Mouse (Mus musculus): ENCODE measurements around the gene Kif26a.

Gene Kif26a

DNA sequence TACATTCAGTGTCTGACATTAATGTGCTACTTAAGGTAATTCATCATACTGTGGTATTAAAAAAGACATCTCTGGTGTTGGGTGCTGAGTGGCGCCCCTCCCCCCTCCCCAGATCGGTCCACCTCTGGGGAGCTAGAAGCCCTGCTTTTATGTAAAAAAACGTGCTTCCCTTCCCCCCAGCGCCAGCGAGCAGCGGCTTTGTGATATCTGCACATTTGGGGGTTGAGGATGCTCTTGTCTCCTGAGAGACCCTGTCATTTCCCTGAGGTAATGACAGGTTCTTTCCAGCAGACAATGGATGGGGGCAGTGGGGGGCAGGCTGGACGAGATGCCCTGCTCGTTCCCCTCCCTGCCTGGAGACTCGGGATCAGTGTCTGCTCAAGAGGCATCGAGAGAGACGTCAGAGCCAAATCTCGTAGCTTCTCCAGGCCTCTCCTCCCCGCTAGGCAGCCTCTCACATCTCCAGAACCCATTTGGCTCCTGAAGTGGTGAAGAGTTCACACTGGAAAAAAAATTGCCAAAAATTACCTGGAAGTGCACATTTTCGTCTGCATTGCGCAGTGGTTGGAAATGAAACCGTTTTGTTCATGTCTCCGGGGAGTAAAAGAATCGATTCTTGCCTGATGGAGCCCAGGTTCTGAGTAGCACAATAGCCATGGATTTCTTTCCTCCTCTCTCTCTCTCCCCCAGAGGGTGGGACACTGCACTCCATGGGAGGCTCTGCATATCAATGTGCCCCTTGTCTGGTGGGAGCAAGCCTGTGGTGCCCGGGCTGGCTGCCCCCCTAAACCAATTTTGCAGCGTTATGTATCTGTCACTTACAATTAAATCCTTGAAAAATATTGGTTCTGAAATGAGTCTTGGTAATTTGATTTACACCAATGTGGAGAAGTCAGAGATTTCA, 24.9 kb downstream of the Kif26a start:
- no peak for DNase-seq

GRCm38 (mm10) chr12:112171657-112172056, 25.6 kb downstream of the Kif26a start:
- DNase-seq = no peak

GRCm38 (mm10) chr12:112172214-112172613, 26.2 kb downstream of the Kif26a start:
- DNase-seq = no peak

DNA sequence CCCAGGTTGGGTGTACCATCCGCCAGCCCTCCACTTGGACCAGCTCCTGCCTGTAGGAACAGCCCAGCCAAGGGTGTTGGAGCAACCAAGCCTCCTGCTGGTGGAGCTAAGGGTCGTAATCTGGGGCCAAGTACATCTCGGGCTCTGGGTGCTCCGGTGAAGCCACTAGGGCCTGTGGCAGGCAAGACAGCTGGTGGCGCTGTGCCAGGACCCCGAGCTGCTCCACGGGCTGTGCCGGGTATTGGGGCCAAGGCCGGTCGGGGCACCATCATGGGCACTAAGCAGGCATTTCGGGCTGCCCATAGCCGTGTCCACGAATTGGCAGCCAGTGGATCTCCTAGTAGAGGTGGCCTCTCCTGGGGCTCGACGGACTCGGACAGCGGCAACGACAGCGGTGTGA, 31.7 kb downstream of the Kif26a start:
- no peak for DNase-seq

- no peak for DNase-seq
Observed at GRCm38 (mm10) chr12:112179687-112180086, 33.7 kb downstream of the Kif26a start.

DNA sequence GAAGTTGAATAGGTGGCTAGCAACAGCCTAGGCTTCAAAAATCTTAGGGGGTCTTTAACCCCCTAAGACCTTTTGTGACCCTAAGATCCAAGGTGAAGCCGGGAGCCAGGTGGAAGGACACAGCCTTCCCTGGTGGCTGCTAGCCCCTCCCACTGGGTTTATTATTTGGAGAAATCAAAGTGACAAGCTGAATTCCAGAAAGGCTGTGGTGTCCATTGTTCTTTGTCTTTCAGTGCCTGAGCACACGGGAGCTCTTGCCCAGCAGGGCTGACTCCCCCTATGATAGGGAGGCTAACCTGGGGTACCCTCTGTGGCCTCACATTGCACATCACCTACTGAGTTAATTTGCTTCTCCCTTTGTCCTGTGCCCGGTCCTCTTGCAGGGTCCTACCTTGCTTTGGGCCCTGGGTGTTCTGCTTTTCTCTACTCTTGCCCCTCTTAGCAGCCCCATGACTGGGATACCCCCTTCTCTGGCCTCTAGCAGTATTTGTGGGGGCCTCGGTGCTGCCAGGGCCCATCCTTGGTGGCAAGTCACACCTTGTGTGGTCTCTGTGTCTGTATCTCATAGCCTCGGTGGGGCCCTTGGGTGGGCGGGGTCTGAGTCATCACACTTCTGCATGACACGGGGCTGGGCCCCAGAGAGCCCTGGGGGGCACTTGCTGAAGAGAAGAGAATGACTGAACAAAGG, 36.1 kb downstream of the Kif26a start:
- DNase-seq = no peak

DNA sequence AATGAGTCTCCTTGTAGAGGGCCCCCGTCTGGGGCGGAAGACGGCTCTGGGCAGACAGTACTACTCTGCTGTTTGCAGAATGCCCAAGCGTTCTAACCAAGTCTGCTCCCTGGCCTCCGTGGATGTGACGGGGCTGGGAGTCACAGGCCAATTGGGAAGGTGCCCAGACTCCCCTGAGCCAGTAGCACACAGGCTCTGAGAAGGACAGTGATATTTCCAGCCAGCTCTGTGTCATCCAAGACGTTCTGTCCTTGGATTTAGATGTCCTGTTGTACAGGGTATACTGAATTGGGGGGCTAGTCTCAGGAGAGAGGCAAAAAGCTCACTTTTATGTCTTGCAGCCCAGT, 36.6 kb downstream of the Kif26a start:
- DNase-seq = no peak

DNA sequence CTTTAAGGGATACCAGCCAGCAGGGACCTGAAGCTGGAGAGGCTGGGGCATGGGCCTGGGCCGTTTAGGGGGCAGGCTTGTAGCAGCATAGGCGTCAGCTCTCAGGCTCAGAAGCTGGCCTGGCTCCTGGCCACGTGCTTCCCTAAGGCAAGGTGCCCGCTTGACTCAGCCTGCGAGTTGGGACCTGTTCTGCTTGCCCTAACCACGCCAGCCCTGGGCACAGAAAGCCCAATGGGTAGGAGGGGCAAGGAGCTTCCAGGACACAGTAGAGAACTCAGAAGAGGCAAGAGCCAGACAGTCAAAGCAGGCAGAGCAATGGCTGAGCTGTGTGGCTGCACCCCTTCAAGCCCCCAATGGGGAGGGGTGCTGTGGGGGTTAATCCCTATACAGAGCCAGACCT, 37.7 kb downstream of the Kif26a start:
- no peak for DNase-seq

DNA sequence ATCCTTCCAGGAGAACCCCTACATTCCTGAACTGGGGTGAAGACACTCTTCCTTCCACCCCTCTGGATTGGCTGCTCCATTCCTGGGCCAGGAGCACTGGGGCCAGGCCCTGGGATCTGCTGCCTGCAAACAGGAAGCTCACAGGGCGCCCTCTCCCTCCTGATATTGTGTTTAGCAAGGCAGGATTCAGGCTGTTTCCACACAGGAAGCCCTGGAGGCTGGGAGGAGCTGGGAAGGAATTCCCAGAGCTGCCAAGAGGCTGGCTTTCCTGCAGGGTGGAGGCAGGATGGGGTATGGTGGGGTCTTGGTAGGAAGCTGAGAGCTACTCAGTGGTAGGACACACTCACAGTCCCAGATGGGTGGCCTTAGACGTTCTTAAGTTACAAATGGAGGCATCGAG, 38.4 kb downstream of the Kif26a start:
- DNase-seq = no peak

- DNase-seq = no peak
Observed at GRCm38 (mm10) chr12:112186899-112187298, 40.9 kb downstream of the Kif26a start.

DNA sequence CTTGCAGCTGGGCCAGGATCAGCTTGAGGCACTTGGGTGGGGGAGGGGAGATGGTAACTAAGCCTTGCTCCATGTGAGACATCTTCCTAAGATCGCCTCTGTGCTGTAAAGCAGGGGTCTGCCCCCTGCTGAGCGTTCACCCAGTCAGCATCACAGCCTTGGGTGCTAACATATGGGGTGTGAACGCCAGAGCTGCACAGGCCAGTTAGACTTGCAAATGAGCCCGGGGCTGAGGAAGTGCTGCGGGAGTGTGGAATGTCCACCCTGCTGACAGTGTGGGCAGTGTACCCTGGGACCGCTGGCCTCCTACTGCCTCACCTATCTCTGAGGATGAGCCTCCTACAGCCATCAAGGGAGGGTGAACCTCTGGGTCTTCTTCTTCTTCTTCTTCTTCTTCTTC, 45.7 kb downstream of the Kif26a start:
- no peak for DNase-seq

DNA sequence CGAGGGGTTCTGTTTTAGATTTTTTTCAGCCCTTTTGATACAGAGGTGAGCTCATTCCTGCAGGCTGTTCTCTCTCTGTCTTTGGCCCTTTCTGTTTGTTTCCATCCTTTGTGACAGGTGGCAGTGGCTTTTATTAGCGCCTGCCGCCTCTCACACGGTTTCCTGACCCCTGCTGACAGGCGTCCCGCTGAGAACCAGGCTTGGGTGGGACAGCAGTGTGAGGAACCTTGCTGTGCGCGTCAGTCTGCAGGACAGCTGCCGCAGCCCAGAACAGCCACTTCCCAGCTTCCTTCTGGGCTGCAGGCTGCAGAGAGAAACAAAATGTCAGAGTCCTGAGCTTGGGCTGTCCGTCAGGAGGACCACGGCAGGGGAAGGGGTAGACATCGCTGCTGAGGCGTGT, 49.0 kb downstream of the Kif26a start:
- no peak for DNase-seq

DNA sequence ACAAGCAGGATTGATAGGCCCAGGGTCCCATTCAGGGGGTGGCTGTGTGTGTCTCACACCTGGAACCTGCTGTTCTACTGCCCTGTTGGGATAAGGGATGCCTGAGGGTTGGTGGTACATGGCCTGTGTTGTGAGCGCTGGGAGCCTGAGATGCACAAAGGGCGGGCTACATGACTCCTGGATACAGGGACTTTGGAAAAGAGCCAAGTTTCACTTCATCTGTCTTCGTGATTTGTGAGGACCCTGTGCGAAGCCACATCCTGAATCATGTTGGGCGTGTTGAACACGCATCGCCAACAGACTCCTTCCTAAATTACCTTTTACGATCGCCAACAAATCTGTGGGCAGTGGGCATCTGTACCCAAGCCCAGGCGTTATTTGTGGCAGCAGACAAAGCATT, 50.6 kb downstream of the Kif26a start:
- no peak for DNase-seq

DNA sequence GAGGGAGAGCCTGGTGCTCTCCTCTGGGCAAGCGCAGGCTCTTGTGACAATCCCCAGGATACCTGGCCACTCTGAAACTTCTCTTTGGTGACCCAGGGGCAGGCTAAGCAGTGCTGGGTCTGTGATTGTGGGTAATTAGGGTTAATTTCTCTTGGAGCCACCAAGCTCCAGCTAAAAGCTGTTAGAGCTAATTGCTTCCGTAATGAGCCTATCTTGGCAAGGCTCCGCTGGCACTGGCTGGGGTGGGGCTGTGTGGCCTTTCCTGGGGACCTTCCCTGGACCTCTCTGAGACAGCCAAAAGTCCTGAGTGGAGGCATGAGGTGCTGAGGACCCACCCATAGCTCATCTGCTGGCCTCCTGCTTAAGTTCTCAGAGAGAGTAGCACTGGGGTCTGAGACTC, 53.4 kb downstream of the Kif26a start:
- no peak for DNase-seq

DNA sequence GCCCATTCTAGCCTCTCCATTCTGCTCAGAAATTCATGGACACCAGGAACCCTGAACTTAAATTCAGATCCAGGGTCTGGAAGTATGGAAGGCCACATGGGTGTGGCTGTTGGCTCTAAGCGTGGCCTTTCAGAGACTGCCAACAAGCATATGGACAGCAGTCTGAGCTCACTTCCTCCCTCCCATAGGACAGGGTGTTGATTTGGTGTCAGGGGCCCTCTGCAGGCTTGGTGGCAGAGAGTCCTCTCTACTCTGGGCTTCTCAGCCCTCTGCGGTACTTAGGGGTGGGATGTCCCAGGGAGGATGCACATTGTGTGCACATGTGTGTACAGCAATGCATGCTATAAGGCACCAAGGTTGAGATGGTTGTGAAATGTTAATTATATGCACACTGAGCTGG, 54.0 kb downstream of the Kif26a start:
- no peak for DNase-seq

GRCm38 (mm10) chr12:112207163-112207562, 61.2 kb downstream of the Kif26a start:
- DNase-seq = no peak

GRCm38 (mm10) chr12:112207734-112208133, 61.7 kb downstream of the Kif26a start:
- DNase-seq = no peak

DNA sequence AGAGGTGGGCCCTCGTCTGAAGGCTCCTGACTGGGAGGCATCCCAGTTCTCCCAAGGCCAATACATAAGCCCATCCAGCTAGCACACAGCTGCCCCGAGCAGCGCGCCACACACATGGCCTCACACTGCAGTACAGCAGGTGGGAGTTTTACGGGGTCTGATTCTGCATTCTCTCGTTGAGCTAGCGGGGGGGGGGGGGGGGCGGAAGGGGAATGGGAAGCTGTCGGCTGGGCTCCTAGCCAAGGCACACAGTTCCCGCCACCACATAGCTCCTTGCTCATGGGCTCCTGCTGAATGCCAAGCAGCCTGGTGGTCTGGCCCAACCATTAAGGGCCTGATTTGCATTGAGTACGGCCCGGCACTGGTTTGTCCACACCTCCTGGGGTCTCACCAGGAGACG, 64.6 kb downstream of the Kif26a start:
- DNase-seq = no peak

DNA sequence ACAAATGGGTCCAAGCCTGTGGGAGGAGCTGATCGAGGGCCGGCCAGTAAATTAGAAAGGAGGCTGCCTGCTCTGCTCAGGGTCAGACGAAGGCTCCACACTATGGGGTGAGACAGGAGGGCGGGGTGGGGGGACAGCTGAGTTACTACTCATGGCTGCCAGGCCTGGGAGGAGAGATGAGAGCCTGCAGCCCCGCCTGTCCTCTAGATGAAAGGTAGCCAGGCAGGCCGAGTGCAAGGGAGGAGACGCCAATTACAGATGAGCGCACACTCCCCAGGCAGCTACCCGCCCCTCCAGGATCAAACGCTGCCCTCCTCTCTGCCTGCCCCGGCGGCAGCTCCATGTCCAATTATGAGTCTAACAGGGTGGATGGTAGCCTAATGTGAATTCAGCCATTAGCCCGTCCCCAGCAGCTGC, 68.4 kb downstream of the Kif26a start:
- no peak for DNase-seq

- DNase-seq = no peak
Observed at GRCm38 (mm10) chr12:112215545-112215944, 69.5 kb downstream of the Kif26a start.

- no peak for DNase-seq
Observed at GRCm38 (mm10) chr12:112217021-112217420, 71.0 kb downstream of the Kif26a start.

DNA sequence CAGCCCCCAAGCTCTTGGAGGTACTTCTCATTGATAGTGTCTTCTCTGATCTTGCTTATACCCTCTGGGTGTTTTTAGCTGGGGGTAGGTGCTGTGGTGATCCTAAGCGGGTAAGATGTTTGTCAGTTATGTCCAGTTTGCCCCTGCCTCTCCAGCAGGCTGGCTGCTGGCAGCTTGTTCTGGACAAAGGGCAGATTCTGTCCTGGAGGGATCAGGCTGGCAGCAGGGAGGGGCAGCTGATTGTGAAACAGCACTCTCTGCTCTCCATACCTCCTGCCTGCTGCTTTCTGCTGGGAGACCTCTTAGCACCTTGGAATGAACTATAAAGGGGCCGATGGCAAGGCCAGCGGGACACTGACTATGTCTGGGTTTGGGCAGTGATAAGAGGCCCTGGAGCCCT, 71.7 kb downstream of the Kif26a start:
- no peak for DNase-seq

DNA sequence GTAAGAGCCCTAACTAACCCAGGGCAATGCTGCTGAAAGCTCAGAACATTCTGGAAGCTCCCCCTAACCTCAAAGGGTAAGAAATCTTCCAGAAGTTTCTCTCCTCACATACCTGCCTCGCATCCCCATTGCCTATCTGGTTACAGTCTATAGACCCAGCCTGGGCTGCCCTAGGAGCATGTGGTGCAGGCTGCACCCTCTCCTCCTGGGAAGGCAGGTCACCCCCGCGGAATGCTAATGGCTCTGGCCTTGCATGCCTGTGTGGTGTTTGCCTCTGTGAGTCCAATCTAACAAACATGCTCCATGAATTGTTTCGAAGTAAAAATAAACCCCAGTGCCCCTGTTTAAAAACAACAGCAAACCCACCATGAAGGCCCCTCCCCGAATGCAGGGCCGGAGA, 75.3 kb downstream of the Kif26a start:
- DNase-seq = no peak

- DNase-seq = no peak
Observed at GRCm38 (mm10) chr12:112221754-112222439, 75.9 kb downstream of the Kif26a start.

Data from cerebellum, adult 11-12 months (tissue).